16 mouse cellular contexts compared by ENCODE assay signal in the genomic region with DNA sequence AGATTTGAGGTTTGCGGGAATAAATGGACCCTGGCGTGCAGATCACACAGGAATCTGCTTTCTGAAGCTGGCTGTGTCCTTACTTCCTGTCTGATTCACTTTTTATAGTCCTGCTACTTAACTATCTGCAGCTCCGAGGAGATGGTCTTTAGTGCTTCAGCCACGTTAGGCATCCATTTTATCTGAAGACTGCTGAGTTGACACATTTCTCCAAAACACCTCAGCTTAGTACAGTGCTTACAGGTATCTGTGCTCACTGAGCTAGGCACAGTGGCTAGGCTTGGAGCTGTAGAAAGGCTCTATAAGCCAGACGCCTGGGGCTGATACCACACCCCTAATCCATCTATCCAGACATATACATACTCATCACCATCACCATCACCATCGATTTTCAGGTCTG. TPM values are rescaled to one million over a fixed set of nuclear protein-coding genes. Genes with fewer than 3 reads are reported as not detected.
"Had no signal": no experiment of that assay in that cellular context is flagged by ENCODE, and none has a peak within 500 bp of the region (broad histone marks: within the 10 kb centered on the region; RNA-seq: fewer than 3 reads in every experiment).

No protein-coding gene starts in this region.

- H3K36me3 ChIP-seq: liver, embryonic 13.5 days; midbrain, embryonic 15.5 days; neural tube, embryonic 12.5 days had no signal

- H3K9me3 ChIP-seq: limb, embryonic 15.5 days; liver, embryonic 13.5 days; lung, embryonic 15.5 days; midbrain, embryonic 15.5 days had no signal

- H3K4me3 ChIP-seq: limb, embryonic 15.5 days; liver, embryonic 13.5 days; lung, embryonic 15.5 days; megakaryocyte, embryonic 14.5 days; midbrain, embryonic 15.5 days; neural tube, embryonic 12.5 days had no signal

- ATAC-seq: liver, postnatal 0 days; midbrain, embryonic 15.5 days had no signal

- H3K27me3 ChIP-seq: limb, embryonic 15.5 days; liver, embryonic 13.5 days; lung, embryonic 15.5 days; megakaryocyte, embryonic 14.5 days; midbrain, embryonic 15.5 days; neural tube, embryonic 12.5 days had no signal

- DNase-seq: kidney, postnatal 14 days; layer of hippocampus, postnatal 36 days; liver, embryonic 13.5 days; liver, postnatal 0 days; lung, postnatal 14 days; thymus, postnatal 4 days had no signal

- H3K4me2 ChIP-seq: limb, embryonic 15.5 days; liver, embryonic 13.5 days; lung, embryonic 15.5 days; midbrain, embryonic 11.5 days; midbrain, embryonic 15.5 days; neural tube, embryonic 12.5 days had no signal

- H3K9ac ChIP-seq: limb, embryonic 15.5 days; liver, embryonic 13.5 days; liver, postnatal 0 days; lung, embryonic 15.5 days; midbrain, embryonic 15.5 days; neural tube, embryonic 12.5 days had no signal

- H3K27ac ChIP-seq: limb, embryonic 15.5 days; liver, embryonic 13.5 days; macrophage; midbrain, embryonic 15.5 days; neural tube, embryonic 12.5 days; stomach, postnatal 0 days had no signal

- H3K4me1 ChIP-seq: liver, embryonic 13.5 days; midbrain, embryonic 15.5 days; neural tube, embryonic 12.5 days had no signal

RNA-seq across cellular contexts. Expression of gene Stk32c, which starts 52.5 kb away (rescaled TPM):
- total RNA-seq: neutrophil, adult 5-6 weeks had no signal
- polyA plus RNA-seq: liver, embryonic 13.5 days; liver, postnatal 0 days had no signal

RNA-seq across cellular contexts. Expression of gene Lrrc27, which starts 52.8 kb away (rescaled TPM):
- total RNA-seq: monocyte, adult 5-6 weeks had no signal
